Mouse (Mus musculus) cerebellum, adult 11-12 months (tissue): ENCODE measurements around the gene Ccdc58.
"Not testable (repeated sequence)": the region's sequence is repeated elsewhere in the genome, so short reads cannot be mapped to it uniquely, and the experiment has no call there.

Experiments
- DNase-seq: peaks from one replicate; pipeline ENCODE4 v3.0.0; 2022

Gene Ccdc58

DNA sequence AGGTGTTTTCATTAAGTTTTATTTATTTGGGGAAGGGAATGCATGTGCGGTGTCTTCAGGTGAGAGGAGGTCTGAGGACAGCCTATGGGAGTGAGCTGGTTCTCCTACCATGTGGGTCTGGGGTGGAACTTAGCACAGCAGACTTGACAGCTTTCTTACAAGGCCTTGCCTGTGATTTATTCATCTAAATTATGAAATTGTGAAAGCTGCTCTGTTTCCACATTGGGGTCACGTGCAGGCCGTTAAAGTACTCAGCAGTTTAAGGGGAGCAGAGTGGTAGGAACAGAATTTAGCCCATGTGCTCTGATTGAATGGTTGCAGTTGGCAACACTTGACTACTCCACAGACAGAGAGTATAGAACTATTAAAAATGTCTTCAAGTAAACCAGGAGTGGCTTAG, 8.4 kb downstream of the Ccdc58 start:
- DNase-seq = no peak

DNA sequence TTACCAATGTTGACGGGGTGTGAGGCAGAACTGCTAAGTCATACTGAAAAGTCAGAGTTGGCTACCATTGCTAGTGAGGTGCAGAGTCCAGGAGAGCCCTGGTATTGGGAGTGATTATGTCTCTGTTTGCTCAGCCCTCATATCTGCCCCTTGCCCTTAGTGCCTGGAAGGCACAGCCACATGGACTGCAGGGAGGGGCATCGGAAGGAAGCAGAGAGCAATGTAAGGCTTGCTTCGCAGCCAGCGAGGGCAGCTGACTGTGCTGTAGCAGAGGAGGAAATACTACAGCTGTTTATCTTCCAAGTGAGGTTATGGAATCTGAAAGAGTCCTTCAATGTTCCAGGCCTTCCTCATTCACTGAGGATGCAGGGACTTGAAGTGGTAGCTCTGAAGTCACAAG, 16.4 kb downstream of the Ccdc58 start:
- DNase-seq = no peak

DNA sequence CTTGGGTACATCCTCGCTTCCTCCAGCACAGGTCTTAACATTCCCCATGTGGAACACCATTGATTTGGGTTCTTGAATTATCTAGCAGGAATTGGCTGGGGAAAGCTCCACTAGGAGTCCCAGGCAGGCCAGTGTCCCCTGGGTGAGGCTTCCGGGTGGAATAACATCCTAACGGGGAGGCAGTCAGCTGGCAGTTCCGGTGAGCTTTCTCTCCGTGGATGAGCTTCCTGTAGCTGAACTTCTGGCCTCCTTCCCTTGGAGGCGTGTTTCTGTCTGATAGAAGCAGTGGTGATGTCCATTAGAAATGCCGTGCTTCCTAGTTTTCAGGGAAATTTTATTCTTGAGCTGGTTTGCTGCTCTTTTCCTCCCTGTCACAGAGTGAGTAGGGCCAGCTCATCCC, 17.6 kb downstream of the Ccdc58 start:
- DNase-seq = no peak

DNA sequence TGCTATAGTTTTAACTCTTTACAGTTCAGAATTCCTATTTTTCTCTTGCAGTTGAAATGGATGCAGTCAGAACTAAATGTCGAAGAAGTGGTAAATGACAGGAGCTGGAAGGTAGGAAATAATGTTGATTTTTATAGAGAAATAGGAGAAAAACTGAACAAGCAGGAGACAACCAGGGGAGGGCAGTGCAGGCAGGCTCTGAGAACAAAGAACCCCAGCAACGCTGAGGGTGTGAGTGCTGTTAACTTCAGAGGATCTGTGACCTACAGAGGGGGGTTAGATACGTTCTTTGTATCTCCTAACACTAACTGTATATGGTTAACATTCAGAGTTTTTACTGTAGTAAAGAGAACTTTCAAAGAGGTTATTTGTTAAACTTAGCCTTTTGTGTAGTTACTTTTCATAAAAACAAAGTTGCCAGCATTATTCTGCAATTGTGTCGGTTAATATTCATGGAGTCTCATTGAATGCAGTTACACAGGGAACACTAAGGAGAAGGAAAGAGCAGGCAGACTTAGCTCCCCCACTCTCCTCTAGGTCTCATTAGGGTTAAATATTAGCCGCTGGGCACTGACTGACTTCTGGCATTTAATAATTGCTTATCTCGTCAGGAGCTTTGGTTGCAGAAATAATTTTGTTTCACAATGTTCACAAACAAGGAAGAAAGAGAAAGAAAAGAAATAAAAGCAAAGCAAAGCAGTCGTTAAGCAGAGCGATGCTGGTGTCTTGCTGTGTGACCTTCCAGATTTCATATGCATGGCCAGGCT, 18.5 kb downstream of the Ccdc58 start:
- no peak for DNase-seq

DNA sequence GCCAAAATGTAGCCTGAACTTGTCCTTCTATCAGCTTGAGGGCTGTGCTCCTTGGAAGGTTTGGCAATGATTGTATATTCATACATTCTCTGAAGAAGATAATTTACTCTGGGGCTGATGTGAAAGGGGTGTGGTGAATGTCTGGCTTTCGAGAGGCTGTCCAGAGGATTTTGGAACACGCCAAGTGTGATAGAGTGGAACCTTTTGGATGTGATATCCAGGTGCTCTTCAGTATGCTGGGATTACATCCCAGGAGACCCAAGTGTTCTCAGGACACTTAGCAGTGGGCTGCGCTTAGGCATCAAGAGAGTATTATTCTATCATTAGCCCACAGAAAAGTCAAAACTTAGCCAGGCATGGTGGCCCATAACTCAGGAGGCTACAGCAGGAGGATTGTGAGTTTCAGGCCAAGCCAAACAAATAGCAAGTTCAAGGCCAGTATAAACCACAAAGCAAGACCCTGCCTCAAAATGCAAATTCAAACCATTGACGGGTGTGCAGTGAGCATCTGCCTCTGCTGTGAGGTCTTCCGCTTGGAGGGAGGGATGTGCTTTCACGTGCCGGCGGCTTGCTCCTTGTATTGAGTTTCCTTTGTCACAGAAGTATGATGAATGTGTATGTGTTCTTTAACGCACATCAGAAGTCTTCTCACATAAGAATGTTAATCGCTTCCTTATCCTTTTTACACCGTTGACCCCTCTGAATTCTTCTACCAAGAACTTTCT, 19.5 kb downstream of the Ccdc58 start:
- no peak for DNase-seq

DNA sequence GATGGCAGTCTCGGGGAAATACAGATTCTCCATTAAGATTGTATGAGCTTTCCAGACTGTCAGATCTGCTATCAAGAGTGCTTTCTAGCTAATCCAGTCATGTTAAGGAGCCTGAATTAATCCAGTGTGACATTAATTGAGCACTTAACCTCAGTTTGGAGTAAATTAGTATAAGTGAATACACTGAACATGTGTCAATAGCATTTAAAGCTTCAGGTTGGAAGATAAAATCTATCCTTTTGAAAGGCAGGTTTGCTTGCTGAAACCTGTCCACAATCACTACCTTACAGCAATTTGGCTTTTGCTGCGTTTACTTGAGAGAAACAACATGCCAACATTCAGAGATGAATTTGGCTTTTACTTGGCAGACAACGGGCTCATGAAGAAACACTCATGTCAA, 22.6 kb downstream of the Ccdc58 start:
- DNase-seq = no peak

DNA sequence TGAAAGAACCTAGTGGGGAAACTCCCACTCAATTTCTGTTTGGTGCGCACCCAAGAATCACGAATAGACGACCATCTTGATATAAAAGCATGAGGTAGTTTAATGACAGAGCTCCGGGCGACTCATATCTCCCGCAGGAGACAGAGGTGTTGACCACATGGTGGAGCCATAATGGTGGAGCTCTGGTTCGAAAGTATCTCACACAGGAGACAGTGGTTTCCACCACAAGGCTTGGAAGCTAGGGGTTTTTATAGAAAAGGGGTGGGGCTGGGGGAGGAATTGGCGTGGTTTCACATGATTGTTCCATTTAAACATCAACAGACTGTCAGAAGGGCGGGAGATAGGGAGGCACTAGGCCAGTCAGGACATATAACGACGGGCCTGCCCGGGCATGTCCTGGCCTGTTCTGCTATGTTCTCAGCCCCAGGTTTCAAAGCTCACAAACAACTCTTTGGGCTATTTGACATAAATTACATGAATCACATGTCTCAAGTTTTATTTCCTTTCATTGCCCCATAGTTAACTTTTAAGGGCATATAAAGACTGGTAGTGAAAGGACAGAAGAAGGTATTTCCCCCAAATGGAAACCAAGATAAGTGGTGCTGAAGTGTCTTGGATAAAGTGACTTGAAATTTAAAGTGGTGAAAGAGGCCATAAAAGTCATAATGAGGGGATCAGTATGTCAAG, 26.5 kb downstream of the Ccdc58 start:
- DNase-seq = not testable (repeated sequence)

DNA sequence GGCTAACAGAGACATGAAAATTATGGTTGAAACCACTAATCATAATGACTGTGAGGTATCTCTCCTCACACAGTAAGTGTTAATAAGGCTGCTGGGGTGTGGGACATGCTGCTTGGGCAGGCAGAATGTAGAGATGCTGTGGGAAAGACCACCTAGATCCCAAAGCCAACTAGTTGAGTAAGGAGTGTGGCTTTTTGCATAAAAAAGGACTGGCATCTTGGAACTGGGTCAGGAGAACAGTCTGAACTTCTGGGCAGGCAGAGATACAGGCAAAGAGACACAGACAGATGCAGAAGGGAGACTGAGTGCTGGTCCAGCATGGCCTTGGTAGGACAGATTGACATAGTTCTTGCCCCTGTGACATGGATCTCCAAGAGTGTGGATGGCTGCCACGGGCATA, 30.0 kb downstream of the Ccdc58 start:
- no peak for DNase-seq

DNA sequence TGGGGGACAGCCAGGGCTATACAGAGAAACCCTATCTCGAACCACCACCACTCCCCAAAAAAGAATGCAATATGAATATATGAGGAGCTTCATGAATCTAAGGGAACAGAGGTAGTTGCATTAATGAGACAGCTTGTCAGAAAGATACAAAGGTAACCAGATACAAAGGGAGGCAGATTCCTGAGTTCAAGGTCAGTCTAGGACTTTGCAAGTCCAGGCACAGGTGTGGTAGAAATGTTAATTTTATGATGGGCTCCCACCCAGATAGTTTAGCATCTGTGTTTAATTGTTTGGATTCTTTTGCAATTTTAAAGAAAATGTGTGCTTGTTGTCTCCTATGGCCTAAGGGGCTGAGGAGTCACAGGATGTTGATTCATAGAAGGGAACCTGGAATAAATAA, 30.7 kb downstream of the Ccdc58 start:
- DNase-seq = no peak

DNA sequence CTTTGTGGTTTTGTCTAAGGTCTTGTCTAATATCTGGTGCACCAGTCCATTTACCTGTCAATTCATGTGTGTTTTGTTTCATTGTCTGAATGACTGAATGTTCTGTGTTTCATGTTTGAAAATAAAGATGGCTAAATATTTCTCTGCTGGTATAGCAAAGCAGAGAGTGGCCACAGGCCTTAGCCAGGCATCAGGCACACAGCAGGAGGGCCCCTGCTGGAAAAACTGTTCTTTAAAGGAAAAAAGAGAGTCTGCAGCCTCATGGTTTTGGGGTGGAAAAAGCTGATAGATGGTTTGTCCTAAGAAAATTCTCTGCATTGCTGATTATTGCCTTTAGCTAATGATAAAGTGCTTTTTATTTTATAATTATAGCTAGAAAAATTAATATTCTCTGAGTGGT, 40.0 kb downstream of the Ccdc58 start:
- DNase-seq = peak; percentile 34

DNA sequence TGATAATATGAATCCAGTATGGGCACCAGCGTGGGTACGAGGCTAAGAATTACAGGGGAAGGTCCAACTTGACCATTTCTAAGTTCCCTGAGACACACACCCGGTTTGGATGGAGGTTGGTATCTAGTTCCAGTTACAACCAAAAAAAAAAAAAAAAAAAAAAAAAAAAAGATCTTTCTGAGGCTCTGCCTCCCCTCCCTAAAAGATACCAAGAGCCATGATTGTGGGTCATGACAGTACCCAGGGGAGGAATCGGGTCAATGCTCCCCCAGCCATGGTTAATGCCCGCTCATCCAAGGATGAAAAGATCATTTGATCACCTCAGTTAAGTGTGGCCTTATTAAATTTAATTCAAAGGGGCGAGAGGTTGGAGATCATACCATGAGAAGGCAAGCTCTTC, 44.3 kb downstream of the Ccdc58 start:
- not testable (repeated sequence) for DNase-seq

DNA sequence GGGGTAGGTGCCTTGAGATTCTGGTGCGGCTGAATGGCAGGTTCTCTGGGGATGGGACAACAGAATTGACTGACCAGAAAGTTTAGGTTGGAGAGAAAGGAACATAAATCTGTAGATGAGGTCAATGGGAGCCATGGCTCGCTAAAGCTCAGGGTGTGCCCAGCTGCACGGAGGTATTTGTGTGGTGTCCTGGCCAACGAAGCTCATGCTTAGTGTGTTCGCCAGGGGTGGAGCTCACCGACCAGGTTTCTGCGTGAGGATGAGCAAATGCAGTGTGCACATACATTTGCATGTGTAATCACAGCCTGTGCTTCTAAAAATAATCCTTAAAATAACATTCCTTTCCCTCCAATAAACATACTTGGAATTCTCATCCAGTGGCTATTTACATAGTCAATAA, 56.6 kb downstream of the Ccdc58 start:
- DNase-seq = no peak

DNA sequence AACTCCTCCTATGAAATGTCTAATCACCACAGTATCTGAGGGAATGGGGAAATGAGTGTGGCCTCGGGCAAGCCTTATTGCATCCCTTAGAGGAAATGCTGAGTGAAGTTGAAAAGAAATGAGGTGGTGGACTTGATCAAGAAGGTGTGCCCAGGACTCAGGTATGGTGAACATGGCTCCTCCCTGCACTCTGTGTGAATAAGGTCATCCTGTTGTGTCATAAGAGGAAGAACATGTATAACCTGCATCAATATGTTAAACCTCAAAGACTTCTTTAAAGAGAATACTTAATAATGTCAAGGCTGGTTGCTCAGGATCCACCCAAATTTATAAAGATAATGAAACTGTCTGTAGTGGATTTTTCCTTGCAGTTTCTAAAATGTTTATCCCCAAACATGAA, 59.7 kb downstream of the Ccdc58 start, which contains the start of gene Csta1:
TSS of gene Csta1 (minus strand) at position 101 of the 400 bp plus-strand sequence.
- no peak for DNase-seq

DNA sequence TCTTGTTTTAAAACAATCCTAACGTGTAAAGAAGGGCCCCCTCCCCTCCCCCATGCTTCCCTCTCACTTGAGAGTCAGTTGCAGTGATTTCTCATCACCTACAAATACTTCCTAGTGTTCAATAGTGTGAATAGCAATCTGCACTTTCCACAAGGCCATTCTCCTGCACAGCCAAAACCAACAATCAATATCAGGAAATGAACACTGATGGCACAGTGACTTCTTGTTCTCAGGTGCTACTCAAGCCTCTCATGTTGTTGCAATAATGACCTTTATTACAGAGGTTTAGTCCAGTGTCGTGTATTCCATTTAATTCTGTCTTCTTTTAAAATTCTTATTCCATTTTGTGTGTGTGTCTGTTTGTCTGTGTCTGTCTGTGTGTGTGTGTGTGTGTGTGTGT, 66.7 kb downstream of the Ccdc58 start:
- DNase-seq = no peak
